Mouse (Mus musculus) G1E-ER4 (cell line): ENCODE results near the gene Prkcb. TPM values are rescaled to one million over a fixed set of nuclear protein-coding genes. Genes with fewer than 3 reads are reported as not detected.

Experiments used
- GATA1 ChIP-seq: IDR thresholded peaks from one replicate; pipeline ENCODE4 v1.8.0; 2012; ENCODE audit warnings: low read length, inconsistent platforms
- polyA plus RNA-seq: library from polyadenylated mRNA; stranded (reverse); fragments of >175 nt; gene quantifications from 2 replicates; pipeline ENCODE4 v1.2.3, GENCODE M21; 2012

The Prkcb gene
- polyA plus RNA-seq, 1 experiment: not detected

DNA sequence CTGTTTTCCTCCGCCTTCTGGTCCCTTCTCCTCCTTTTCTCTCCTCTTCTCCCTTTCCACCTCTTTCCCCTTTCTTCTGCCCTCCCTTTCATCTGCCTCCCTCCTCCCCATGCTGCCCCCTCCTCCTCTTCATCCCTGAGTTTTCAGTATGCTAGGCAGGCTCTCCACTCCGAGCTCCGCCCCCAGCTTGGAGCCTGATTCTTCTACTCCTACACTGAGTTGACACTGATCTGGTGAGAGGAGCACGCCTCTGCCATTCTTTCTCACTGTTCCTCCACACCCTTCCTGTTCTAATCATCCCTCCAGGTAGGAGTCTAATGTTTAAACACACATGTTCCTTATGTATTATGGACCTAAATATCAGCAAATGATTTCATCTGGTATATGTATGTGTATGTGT lies 135.3 kb downstream of the Prkcb start:
- TF ChIP-seq GATA1: no peak

DNA sequence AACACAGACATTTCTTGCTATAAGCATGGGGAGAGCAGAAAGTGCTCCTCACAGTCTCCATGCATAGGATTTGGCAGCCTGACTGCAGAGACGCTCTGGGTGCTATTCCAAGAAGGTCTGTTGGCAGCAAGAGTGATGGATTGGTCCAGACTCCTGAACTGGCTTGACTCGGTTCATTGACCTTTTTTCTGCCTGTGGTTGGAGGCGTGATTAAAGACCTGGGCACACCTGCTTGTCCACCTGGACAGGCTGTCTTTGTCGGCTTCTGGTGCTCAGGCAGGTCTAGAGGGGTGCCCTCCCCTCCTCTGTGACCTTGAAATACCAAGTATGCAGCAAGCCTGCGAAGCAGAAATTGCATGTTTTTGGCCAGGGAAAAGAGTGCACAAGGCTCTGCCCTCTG lies 140.6 kb downstream of the Prkcb start:
- TF ChIP-seq GATA1: no peak

DNA sequence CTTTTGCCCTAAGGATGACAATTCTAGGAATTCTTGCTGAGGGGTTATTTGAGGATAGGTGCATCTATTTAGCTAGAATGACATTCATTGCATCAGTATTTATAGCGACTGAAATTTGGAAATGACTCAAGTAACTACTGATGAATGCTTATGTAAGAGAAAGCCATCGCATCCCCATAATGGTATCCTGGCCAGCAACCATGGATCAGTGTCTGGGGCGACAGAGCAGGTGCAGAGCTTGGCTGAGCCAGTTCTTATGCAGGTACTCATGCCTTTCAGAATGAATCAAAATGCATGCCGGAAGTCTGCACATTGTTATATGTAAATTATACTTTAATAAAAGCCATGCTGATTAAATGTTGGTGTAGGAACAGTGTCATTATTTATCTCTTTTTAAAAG lies 143.8 kb downstream of the Prkcb start:
- TF ChIP-seq GATA1: no peak

GRCm38 (mm10) chr7:122433377-122433776 lies 144.8 kb downstream of the Prkcb start:
- TF ChIP-seq GATA1: no peak

DNA sequence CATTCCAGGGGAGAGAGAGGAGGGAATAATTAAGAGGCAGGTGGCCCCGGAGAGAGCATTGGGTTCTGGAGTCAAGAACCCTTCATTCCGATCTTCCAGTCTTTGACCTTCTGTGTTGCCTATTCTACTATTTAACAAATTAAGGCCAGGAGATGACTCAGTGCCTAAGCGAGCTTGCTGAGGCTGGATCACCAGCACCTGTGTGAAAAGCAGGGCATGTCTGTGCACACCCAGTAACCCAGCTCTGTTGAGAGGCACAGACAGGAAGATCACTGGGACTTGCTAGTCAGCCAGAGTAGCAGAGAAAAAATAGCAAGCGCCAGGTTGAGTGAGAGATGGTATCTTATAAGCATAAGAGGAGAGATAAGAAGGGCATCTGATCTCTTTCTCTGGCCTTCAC lies 146.4 kb downstream of the Prkcb start:
- no peak for TF ChIP-seq GATA1

- TF ChIP-seq GATA1: no peak
These were observed 147.0 kb downstream of the Prkcb start for GRCm38 (mm10) chr7:122435561-122435960.

DNA sequence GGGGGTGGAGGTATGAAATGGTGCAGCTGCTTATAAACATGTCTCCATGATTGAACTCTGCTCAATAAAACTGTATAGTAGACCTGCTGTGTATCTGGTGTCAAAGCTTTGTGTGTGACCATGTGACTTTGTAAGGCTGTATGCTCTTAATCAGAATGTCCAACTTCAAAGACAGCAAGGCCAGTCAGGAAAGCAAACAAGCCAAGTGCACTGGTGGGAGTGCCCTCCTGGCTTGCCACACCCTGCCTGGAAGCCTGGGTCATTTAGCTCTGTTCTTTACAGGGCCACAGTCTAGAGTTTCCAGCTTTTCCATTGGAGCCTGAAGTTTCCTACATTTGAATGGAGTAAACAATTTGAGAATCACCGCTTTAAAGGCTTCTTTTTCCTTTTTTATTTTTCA lies 148.8 kb downstream of the Prkcb start:
- TF ChIP-seq GATA1: no peak

DNA sequence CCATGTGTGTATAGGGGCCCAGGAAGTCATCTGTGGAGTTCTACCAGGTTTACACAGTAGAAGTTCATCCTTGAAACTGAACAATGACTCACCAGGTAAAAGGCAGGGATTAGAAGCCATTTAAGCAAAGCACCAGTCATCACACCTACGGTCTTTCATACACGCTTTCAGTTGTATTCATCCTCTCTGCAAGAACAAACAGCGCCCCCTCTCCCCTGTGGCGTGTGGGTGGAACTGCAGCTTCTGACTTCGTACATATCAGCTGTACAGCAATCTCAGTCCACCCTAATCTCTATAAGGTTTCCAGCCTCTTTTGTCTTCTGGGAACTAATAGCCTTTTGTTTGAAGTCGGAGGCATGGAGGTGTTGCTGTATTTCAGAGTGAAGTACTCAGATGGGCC lies 156.5 kb downstream of the Prkcb start:
- no peak for TF ChIP-seq GATA1

DNA sequence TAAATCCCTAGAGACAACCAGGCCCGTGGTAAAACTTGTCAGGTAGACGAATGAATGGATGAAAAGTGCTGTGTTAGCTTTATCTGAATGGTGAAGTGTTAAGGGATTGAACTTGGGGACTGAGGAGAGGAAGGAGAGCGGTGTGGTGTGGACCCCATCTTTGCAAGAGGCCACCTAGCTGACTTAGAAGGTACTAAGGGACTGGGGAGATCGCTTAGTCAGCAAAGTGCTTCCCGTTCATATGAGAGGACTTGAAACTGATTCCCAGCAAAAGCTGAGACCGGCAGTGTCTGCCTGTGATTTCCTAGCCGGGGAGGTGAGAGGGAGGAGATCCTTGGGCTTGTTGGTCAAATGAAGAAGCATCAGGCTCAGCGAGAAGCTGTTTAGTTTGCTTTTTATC lies 164.1 kb downstream of the Prkcb start:
- no peak for TF ChIP-seq GATA1

- no peak for TF ChIP-seq GATA1
These were observed 170.8 kb downstream of the Prkcb start for GRCm38 (mm10) chr7:122459203-122459965.

GRCm38 (mm10) chr7:122460020-122460419 lies 171.5 kb downstream of the Prkcb start:
- TF ChIP-seq GATA1: no peak

DNA sequence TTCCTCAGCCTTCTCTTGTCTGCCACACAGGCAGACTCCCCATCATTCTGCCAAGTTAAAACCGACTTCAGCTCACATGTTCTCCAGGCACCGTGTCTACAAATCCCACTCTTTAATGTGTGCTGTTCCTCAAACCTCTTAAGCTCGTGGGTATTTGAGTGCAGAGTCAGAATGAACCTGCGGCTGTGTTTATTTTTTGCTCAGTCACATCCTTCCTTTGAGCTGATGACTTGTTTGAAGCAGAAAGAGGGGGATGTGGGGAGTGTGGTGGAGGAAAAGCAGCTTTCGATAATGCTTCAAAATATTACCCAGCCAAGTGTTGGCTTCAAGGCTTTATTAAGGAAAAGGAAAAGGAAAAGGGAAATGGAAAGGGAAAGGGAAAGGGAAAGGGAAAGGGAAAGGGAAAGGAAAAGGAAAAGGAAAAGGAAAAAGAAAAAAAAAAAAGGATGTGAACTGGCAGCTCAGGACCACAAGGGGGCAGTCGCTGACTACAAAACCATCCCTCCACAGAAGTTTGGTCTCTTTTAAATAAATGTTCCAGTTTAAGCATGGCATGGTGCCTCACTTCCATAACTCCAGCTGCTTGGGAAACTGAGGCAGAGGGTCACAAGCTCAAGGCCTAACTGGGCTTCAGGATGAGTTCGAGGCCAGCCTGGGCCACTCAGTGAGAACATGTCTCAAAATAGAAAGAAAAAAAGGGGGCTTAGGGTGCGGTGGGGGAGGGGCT lies 177.4 kb downstream of the Prkcb start:
- TF ChIP-seq GATA1: no peak

GRCm38 (mm10) chr7:122466722-122467121 lies 178.2 kb downstream of the Prkcb start:
- no peak for TF ChIP-seq GATA1

- no peak for TF ChIP-seq GATA1
These were observed 179.3 kb downstream of the Prkcb start for GRCm38 (mm10) chr7:122467831-122468230.

GRCm38 (mm10) chr7:122470370-122471280 lies 182.1 kb downstream of the Prkcb start:
- no peak for TF ChIP-seq GATA1

DNA sequence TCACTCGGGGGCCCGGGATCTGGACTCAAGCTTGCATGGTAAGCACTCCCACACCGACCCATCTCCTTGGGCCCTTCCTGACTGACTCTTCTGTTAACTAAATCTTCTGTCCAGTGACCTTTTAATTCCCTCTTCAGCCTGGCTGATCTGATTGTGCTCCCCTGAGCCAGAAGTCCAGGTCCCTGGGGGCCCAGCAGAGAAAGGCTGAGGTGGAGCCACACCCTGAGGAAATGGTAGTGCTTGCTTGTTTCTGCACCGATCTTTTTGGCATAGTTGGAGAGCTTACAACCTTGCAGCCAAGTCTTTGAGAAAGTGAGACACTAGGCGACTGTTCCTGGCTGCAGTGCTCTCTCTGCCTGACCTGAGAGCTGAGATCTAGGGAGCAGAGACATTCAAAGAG lies 183.7 kb downstream of the Prkcb start:
- TF ChIP-seq GATA1: no peak
